Mouse (Mus musculus) liver, postnatal 0 days (tissue): Measurements from ENCODE around the gene Apobec3. TPM values are rescaled to one million over a fixed set of nuclear protein-coding genes. Genes with fewer than 3 reads are reported as not detected.
"Not testable (repeated sequence)": the region's sequence is repeated elsewhere in the genome, so short reads cannot be mapped to it uniquely, and the experiment has no call there.

ENCODE experiments used
- ATAC-seq: fragments of 200-750 bp; cut with Nextera tagmentation; 2 replicates; pipeline ENCODE4 v1.8.0; 2017; ENCODE audit warnings: mild to moderate bottlenecking, moderate library complexity
- DNase-seq: peaks from one replicate; pipeline ENCODE4 v3.0.0-alpha.2; 2016
- H3K27ac ChIP-seq: fragments of 300-500 bp; sonication (generic); 2 replicates; pipeline ENCODE4 v1.5.1; 2014; ENCODE audit warnings: antibody characterized with exemption, moderate library complexity, mild to moderate bottlenecking, low read depth
- H3K27me3 ChIP-seq: fragments of 300-500 bp; sonication (generic); 2 replicates; pipeline ENCODE4 v1.6.1; 2014; ENCODE audit warnings: low read length, control low read depth, mixed read lengths; ENCODE audit not compliant: insufficient read depth
- H3K36me3 ChIP-seq: fragments of 300-500 bp; sonication (generic); replicated peaks from 2 replicates; pipeline ENCODE4 v1.6.1; 2014; ENCODE audit warnings: mild to moderate bottlenecking, control low read depth, low read length, moderate library complexity, mixed read lengths; ENCODE audit not compliant: insufficient read depth
- H3K4me1 ChIP-seq: fragments of 300-500 bp; sonication (generic); 2 replicates; pipeline ENCODE4 v1.6.1; 2014; ENCODE audit warnings: antibody characterized with exemption, mild to moderate bottlenecking, control low read depth; ENCODE audit not compliant: insufficient read depth
- H3K4me2 ChIP-seq: fragments of 300-500 bp; sonication (generic); 2 replicates; pipeline ENCODE4 v1.6.1; 2014; ENCODE audit warnings: low read depth, mild to moderate bottlenecking, low read length, moderate library complexity, mixed read lengths
- H3K4me3 ChIP-seq: fragments of 300-500 bp; sonication (generic); 2 replicates; pipeline ENCODE4 v1.5.1; 2014; ENCODE audit warnings: low read depth, low read length
- H3K9ac ChIP-seq: fragments of 300-500 bp; sonication (generic); replicated peaks from 2 replicates; pipeline ENCODE4 v1.6.1; 2014; ENCODE audit warnings: mild to moderate bottlenecking, moderate library complexity
- H3K9me3 ChIP-seq: fragments of 300-500 bp; sonication (generic); 2 replicates; pipeline ENCODE4 v1.6.1; 2016; ENCODE audit warnings: mild to moderate bottlenecking, control low read depth, low read length, mixed read lengths
- CTCF ChIP-seq: sonication (generic); IDR thresholded peaks from 2 replicates; pipeline ENCODE4 v1.5.1; 2016; ENCODE audit warnings: antibody characterized with exemption, low read depth
- EP300 ChIP-seq: IDR thresholded peaks from 2 replicates; pipeline ENCODE4 v1.6.1; 2016; ENCODE audit warnings: antibody characterized with exemption, low read depth, mild to moderate bottlenecking
- WGBS: fragments of 180-500 bp; shearing (Covaris S2); extraction: QIAGEN DNeasy Blood & Tissue Kit; methylation state at CpG from one replicate; pipeline ENCODE4 v1.1.7; 2014; ENCODE audit not compliant: insufficient replicate concordance; 5-methylcytosine and 5-hydroxymethylcytosine counted together
- polyA plus RNA-seq: library from polyadenylated mRNA; unstranded; fragments of >200 nt; fragmentation: Nextera tagmentation; extraction: Ambion mirVana; gene quantifications from 2 replicates; pipeline ENCODE4 v1.2.1, GENCODE M21; 2015

The Apobec3 gene
- polyA plus RNA-seq, 1 experiment from 2014 or later, result 38.1 TPM

GRCm38 (mm10) chr15:79900751-79901150 lies 9.3 kb downstream of the Apobec3 start:
- no peak overlapping the region for H3K9ac ChIP-seq
- H3K4me3 ChIP-seq, result no peak overlapping the region
- ATAC-seq (no peak), DNase-seq (no peak)
- no peaks in the 10 kb centered on the region for H3K9me3 ChIP-seq
- no peak overlapping the region for H3K27ac ChIP-seq
- TF ChIP-seq CTCF, result no peak
- TF ChIP-seq EP300, result no peak
- peaks cover 68% of the 10 kb centered on the region for H3K36me3 ChIP-seq
- H3K4me2 ChIP-seq, result no peak overlapping the region
- H3K27me3 ChIP-seq, result no peaks in the 10 kb centered on the region
- peaks cover 8% of the 10 kb centered on the region for H3K4me1 ChIP-seq
- WGBS, result 78% methylated on average over 7 of the region's 7 CpGs

GRCm38 (mm10) chr15:79901399-79901798 lies 9.9 kb downstream of the Apobec3 start:
- WGBS, result 86% methylated on average over 2 of the region's 2 CpGs
- DNase-seq, result no peak

GRCm38 (mm10) chr15:79903081-79903480 lies 11.6 kb downstream of the Apobec3 start:
- not testable (repeated sequence) for H3K4me2 ChIP-seq, H3K9ac ChIP-seq, H3K4me1 ChIP-seq, ATAC-seq, H3K27me3 ChIP-seq, H3K9me3 ChIP-seq, H3K27ac ChIP-seq, DNase-seq, H3K4me3 ChIP-seq
- peaks cover 71% of the 10 kb centered on the region for H3K36me3 ChIP-seq
- WGBS, result 96% methylated on average over 8 of the region's 8 CpGs

More at GRCm38 (mm10) chr15:79901399-79901798, 9.9 kb downstream of the Apobec3 start:
- Histone ChIP-seq H3K4me2 (no peak overlapping the region), H3K4me3 (no peak overlapping the region), H3K9me3 (no peaks in the 10 kb centered on the region), H3K27ac (no peak overlapping the region), H3K36me3 (peaks cover 70% of the 10 kb centered on the region), H3K9ac (no peak overlapping the region), H3K27me3 (no peaks in the 10 kb centered on the region), H3K4me1 (peaks cover 3% of the 10 kb centered on the region)
- no peak for ATAC-seq
- TF ChIP-seq EP300 (no peak), CTCF (no peak)

GRCm38 (mm10) chr15:79903963-79904362 lies 12.5 kb downstream of the Apobec3 start:
- no peak overlapping the region for H3K4me3 ChIP-seq
- DNase-seq, result no peak
- H3K27ac ChIP-seq, result no peak overlapping the region
- H3K36me3 ChIP-seq, result peaks cover 62% of the 10 kb centered on the region
- no peaks in the 10 kb centered on the region for H3K27me3 ChIP-seq
- TF ChIP-seq CTCF (no peak), EP300 (no peak)
- no peaks in the 10 kb centered on the region for H3K9me3 ChIP-seq
- H3K4me2 ChIP-seq, result no peak overlapping the region
- H3K4me1 ChIP-seq, result no peaks in the 10 kb centered on the region
- no peak overlapping the region for H3K9ac ChIP-seq
- ATAC-seq, result no peak

- not testable (repeated sequence) for H3K4me3 ChIP-seq, H3K9ac ChIP-seq, H3K27me3 ChIP-seq, H3K9me3 ChIP-seq, H3K4me2 ChIP-seq, H3K4me1 ChIP-seq, DNase-seq, ATAC-seq, H3K27ac ChIP-seq
- 83% methylated on average over 11 of the region's 11 CpGs for WGBS
- peaks cover 58% of the 10 kb centered on the region for H3K36me3 ChIP-seq
These were observed 13.2 kb downstream of the Apobec3 start for GRCm38 (mm10) chr15:79904678-79905077.

GRCm38 (mm10) chr15:79905211-79905610 lies 13.8 kb downstream of the Apobec3 start:
- 83% methylated on average over 12 of the region's 12 CpGs for WGBS
- ATAC-seq, result no peak
- Histone ChIP-seq H3K4me2 (no peak overlapping the region), H3K27me3 (no peaks in the 10 kb centered on the region), H3K9ac (no peak overlapping the region), H3K27ac (no peak overlapping the region), H3K9me3 (no peaks in the 10 kb centered on the region), H3K36me3 (peaks cover 53% of the 10 kb centered on the region), H3K4me3 (no peak overlapping the region), H3K4me1 (no peaks in the 10 kb centered on the region)
- DNase-seq, result no peak
- TF ChIP-seq EP300 (no peak), CTCF (no peak)

GRCm38 (mm10) chr15:79906855-79907254 lies 15.4 kb downstream of the Apobec3 start:
- Histone ChIP-seq H3K36me3 (peaks cover 43% of the 10 kb centered on the region), H3K4me2 (no peak overlapping the region), H3K4me3 (no peak overlapping the region), H3K9ac (no peak overlapping the region), H3K27me3 (no peaks in the 10 kb centered on the region), H3K9me3 (no peaks in the 10 kb centered on the region), H3K4me1 (no peaks in the 10 kb centered on the region), H3K27ac (no peak overlapping the region)
- WGBS, result 75% methylated on average over 14 of the region's 14 CpGs
- ATAC-seq (no peak), DNase-seq (no peak)
- TF ChIP-seq EP300 (no peak), CTCF (no peak)

GRCm38 (mm10) chr15:79909006-79909405 lies 17.5 kb downstream of the Apobec3 start:
- ATAC-seq, result not testable (repeated sequence)
- 83% methylated on average over 3 of the region's 3 CpGs for WGBS

More at GRCm38 (mm10) chr15:79909006-79909405, 17.5 kb downstream of the Apobec3 start:
- H3K27ac ChIP-seq, H3K4me1 ChIP-seq, DNase-seq, H3K9me3 ChIP-seq, H3K4me3 ChIP-seq, H3K27me3 ChIP-seq, H3K4me2 ChIP-seq, H3K9ac ChIP-seq: not testable (repeated sequence)
- peaks cover 28% of the 10 kb centered on the region for H3K36me3 ChIP-seq
